Mouse (Mus musculus): Measurements from ENCODE around the gene Mgat4e.

The Mgat4e gene

GRCm38 (mm10) chr1:134513312-134513860 is 36.1 kb downstream of the Mgat4e start:
- no peak for DNase-seq (ENCODE audit: low read depth)

- DNase-seq (ENCODE audit: low read depth), result no peak
These were observed 36.9 kb downstream of the Mgat4e start for GRCm38 (mm10) chr1:134512584-134512983.

DNA sequence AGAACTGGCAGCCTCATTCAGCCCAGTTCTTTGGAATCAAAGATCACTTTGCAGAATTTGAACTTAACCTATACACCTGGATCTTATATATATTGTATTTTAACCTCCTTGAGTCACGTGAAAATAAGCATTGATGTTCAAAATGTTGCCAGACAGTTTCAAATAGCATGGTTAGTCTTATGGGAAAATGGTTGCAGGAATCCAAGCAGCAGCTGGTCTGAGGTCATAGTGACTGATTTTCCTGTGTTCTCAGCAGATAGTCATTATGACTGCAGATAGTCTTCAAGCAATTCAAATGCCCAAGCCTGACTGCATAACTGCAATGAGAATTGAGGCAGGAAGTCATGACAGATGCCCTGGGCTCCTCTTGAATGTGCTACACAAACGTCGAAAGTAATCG is 37.3 kb downstream of the Mgat4e start:
- no peak for DNase-seq (ENCODE audit: low read depth)

DNA sequence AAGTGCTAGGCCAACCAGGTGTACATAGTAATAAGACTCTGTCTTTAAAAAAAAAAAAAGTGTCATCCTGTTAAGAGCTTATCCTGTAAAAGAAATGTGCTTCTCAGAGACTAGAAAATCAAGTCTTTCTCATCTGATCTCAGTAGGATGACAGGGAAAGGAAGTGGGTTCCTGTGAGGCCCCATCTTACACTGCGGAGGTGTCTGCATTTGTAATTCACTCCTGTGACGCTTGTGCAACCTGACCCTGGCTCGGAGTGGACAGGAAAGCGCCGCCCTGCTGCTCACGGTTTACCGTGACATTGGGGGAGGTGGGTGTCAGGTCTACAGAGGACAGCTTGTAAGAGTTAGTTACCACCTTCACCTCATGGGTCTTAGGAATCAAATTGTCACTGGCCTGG is 39.5 kb downstream of the Mgat4e start:
- no peak for DNase-seq (ENCODE audit: low read depth)

DNA sequence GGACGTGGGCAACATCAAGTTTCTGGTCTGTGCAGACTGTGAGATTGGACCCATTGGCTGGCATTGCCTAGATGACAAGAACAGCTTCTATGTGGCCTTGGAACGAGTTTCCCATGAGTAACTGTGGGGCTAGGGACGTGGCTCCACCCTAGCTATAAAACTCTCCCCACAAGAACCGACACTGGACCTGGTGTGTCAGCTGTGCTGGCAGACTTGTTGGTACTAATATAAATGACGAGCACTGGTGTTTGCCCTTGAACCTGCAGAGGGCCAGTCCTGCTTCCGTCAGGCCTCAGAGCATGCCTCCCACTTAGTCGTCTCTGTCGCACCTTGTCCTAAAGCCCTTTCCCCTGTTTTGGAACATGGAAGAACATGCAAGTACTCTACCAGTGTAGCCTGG is 43.3 kb downstream of the Mgat4e start:
- no peak for DNase-seq (ENCODE audit: low read depth)

GRCm38 (mm10) chr1:134500916-134501315 is 48.6 kb downstream of the Mgat4e start:
- no peak for DNase-seq (ENCODE audit: low read depth)

GRCm38 (mm10) chr1:134495991-134496390 is 53.5 kb downstream of the Mgat4e start:
- DNase-seq (ENCODE audit: low read depth), result no peak

DNA sequence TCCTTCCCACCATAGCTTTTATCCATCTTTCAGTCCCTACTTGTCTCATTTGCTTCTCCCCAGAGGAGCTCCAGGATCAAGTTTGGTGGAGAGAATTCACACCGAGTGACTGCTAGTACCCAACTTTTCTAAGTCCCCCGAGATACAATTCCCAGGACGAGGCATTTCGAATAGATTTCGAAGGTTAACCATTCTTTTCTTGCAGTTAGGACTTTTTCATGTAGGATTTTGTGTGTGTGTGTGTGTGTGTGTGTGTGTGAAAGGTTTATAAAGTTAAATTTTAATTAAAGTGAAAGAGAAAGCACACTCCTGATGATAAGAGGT is 54.3 kb downstream of the Mgat4e start:
- DNase-seq (ENCODE audit: low read depth), result no peak

DNA sequence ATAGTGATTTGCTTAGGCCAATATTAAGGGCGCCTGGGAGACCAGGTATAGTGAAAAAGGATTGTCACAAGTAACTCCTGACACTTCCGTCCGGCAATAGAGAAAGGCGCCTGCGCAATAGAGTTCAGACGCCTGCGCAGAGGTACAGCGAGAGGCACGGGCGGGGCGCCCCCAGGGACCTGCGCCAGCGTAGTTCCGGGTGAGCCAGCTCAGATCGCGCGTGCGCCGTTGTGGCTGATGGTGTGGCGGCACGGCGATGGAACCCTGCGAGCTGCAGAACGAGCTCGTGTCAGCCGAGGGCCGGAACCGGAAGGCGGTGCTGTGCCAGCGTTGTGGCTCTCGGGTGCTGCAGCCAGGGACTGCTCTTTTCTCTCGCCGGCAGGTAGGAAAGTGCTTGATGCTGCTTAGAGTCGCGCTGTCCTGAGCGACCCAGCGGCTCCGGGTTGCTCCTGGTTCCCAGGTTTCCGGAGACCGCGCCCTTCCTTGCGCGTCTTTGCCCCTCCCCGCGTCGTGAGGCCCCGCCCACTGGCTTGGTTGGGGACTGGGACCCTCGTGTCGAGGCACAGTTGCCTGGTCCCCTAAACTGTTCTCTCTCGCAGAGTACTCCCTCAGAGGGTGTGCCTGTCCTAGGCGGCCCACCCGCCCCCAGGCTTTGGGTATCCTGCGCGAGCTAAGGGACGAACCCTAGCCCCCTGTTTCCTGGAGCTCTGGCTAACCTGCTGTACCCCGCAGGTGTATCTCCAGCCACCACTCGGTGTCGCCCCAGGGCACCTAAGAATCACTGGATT is 54.9 kb downstream of the Mgat4e start, which contains the start of gene Rabif:
Rabif (plus strand) TSS at position 221 of the 788 bp plus-strand sequence.
- DNase-seq (ENCODE audit: low read depth), result peak; percentile 94

GRCm38 (mm10) chr1:134493956-134494355 is 55.5 kb downstream of the Mgat4e start:
- DNase-seq (ENCODE audit: low read depth), result no peak

- no peak for DNase-seq (ENCODE audit: low read depth)
These were observed 56.0 kb downstream of the Mgat4e start for GRCm38 (mm10) chr1:134493496-134493895.

- DNase-seq (ENCODE audit: low read depth), result no peak
These were observed 57.2 kb downstream of the Mgat4e start for GRCm38 (mm10) chr1:134492276-134492675.

Measured in fibroblast of lung, adult 2 months (primary cell).